13 mouse cellular contexts compared by ENCODE assay signal in genomic region chr7:4491308-4491707, GRCm38 (mm10). TPM values are rescaled to one million over a fixed set of nuclear protein-coding genes. Genes with fewer than 3 reads are reported as not detected.
DNase-seq lines count a peak whose midpoint lies in the region; ATAC-seq lines count a peak whose summit lies in the region.
"Had no signal": no experiment of that assay in that cellular context is flagged by ENCODE, and none has a peak within 500 bp of the region (broad histone marks: within the 10 kb centered on the region; RNA-seq: fewer than 3 reads in every experiment).

No protein-coding gene starts in this region.

- no peak overlapping the region for H3K9ac ChIP-seq in heart, embryonic 15.5 days
- no peak overlapping the region for H3K9ac ChIP-seq in lung, embryonic 16.5 days (ENCODE audit: low read length)
- no peak overlapping the region for H3K9ac ChIP-seq in neural tube, embryonic 15.5 days (replicated peaks)
- H3K9ac ChIP-seq: lung, embryonic 14.5 days; neural tube, embryonic 12.5 days had no signal

- WGBS in heart, embryonic 15.5 days = 56% methylated on average over 6 of the region's 6 CpGs
- 68% methylated on average over 6 of the region's 6 CpGs for WGBS in lung, embryonic 16.5 days
- 84% methylated on average over 6 of the region's 6 CpGs for WGBS in neural tube, embryonic 15.5 days

- H3K36me3 ChIP-seq in heart, embryonic 15.5 days = peaks cover 36% of the 10 kb centered on the region; the same call in 1 of the 2 replicates
- peaks cover 17% of the 10 kb centered on the region for H3K36me3 ChIP-seq in lung, embryonic 16.5 days (ENCODE audit: control insufficient read depth, insufficient read depth, low read length)
- peaks cover 54% of the 10 kb centered on the region for H3K36me3 ChIP-seq in neural tube, embryonic 15.5 days

- peak; percentile 78 for ATAC-seq in heart, embryonic 15.5 days (replicated peaks; ENCODE audit: insufficient number of reproducible peaks, insufficient read depth, low FRiP score, low read depth)
- ATAC-seq in lung, embryonic 16.5 days (ENCODE audit: low read depth) = peak; percentile 57
- no peak for ATAC-seq in neural tube, embryonic 15.5 days (ENCODE audit: low FRiP score)

- H3K4me1 ChIP-seq in heart, embryonic 15.5 days (replicated peaks) = peaks cover 25% of the 10 kb centered on the region
- 0 out of 2 replicates have a peak, but pooled peaks cover 6% of the 10 kb centered on the region for H3K4me1 ChIP-seq in lung, embryonic 16.5 days (replicated peaks; ENCODE audit: control insufficient read depth, insufficient read depth, low read length)
- peaks cover 10% of the 10 kb centered on the region; the same call in 1 of the 2 replicates for H3K4me1 ChIP-seq in neural tube, embryonic 15.5 days
- H3K4me1 ChIP-seq: neural tube, embryonic 12.5 days had no signal

- H3K4me2 ChIP-seq in heart, embryonic 15.5 days = no peak overlapping the region
- H3K4me2 ChIP-seq in lung, embryonic 16.5 days (ENCODE audit: low read depth, low read length) = no peak overlapping the region
- H3K4me2 ChIP-seq in neural tube, embryonic 15.5 days = no peak overlapping the region
- H3K4me2 ChIP-seq: lung, embryonic 14.5 days; neural tube, embryonic 12.5 days had no signal

- DNase-seq in urinary bladder, postnatal 14 days (ENCODE audit: low spot score) = peak; percentile 18
- DNase-seq in urinary bladder, adult 2 months (ENCODE audit: low spot score) = no peak
- DNase-seq in spleen, adult 18-20 months = no peak
- no peak for DNase-seq in ovary, adult 18-20 months (ENCODE audit: low spot score)
- DNase-seq: cerebellum, adult 2 months; gastrocnemius, postnatal 36 days; lung, embryonic 14.5 days; thymus, postnatal 25 days had no signal

- H3K9me3 ChIP-seq in heart, embryonic 15.5 days (replicated peaks) = no peaks in the 10 kb centered on the region
- no peaks in the 10 kb centered on the region for H3K9me3 ChIP-seq in lung, embryonic 16.5 days (ENCODE audit: control insufficient read depth, low read length)
- H3K9me3 ChIP-seq in neural tube, embryonic 15.5 days (replicated peaks) = no peaks in the 10 kb centered on the region
- H3K9me3 ChIP-seq: neural tube, embryonic 12.5 days had no signal

- H3K27ac ChIP-seq in heart, embryonic 15.5 days = peak overlapping the region; percentile 75
- no peak overlapping the region; the same call in 1 of the 2 replicates for H3K27ac ChIP-seq in lung, embryonic 16.5 days (ENCODE audit: low read length)
- H3K27ac ChIP-seq in neural tube, embryonic 15.5 days (replicated peaks) = no peak overlapping the region
- H3K27ac ChIP-seq: neural tube, embryonic 12.5 days had no signal

- no peaks in the 10 kb centered on the region for H3K27me3 ChIP-seq in heart, embryonic 15.5 days
- H3K27me3 ChIP-seq in lung, embryonic 16.5 days (ENCODE audit: control insufficient read depth, insufficient read depth, low read depth, low read length) = no peaks in the 10 kb centered on the region
- no peaks in the 10 kb centered on the region for H3K27me3 ChIP-seq in neural tube, embryonic 15.5 days (replicated peaks)
- H3K27me3 ChIP-seq: neural tube, embryonic 12.5 days had no signal

- H3K4me3 ChIP-seq in heart, embryonic 15.5 days = no peak overlapping the region
- no peak overlapping the region for H3K4me3 ChIP-seq in lung, embryonic 16.5 days (ENCODE audit: low read length)
- H3K4me3 ChIP-seq in neural tube, embryonic 15.5 days (replicated peaks) = no peak overlapping the region
- H3K4me3 ChIP-seq: erythroblast, embryonic 14.5 days; neural tube, embryonic 12.5 days had no signal

RNA-seq across cellular contexts. Expression of gene Ppp1r12c, which starts 10.2 kb away (rescaled TPM):
- polyA plus RNA-seq in urinary bladder, adult 2 months (2012; rRNA removed) = 72.0 and 159 TPM in 2 replicates
- 32.5 and 43.7 TPM in 2 replicates for polyA plus RNA-seq in heart, embryonic 15.5 days (2015; fragmentation: Nextera tagmentation; extraction: Ambion mirVana)
- polyA plus RNA-seq in lung, embryonic 16.5 days (2015; fragmentation: Nextera tagmentation; extraction: Ambion mirVana) = 20.1 and 21.0 TPM in 2 replicates
- polyA plus RNA-seq in neural tube, embryonic 15.5 days (2015; fragmentation: Nextera tagmentation; extraction: Ambion mirVana) = 38.8 and 44.6 TPM in 2 replicates

RNA-seq across cellular contexts. Expression of gene Tnnt1, which starts 24.9 kb away (rescaled TPM):
- 7.5 and 8.8 TPM in 2 replicates for polyA plus RNA-seq in urinary bladder, adult 2 months (2012; rRNA removed)
- 255 and 278 TPM in 2 replicates for polyA plus RNA-seq in heart, embryonic 15.5 days (2015; fragmentation: Nextera tagmentation; extraction: Ambion mirVana)
- 28.6 and 34.6 TPM in 2 replicates for polyA plus RNA-seq in lung, embryonic 16.5 days (2015; fragmentation: Nextera tagmentation; extraction: Ambion mirVana)
- 22.8 and 29.5 TPM in 2 replicates for polyA plus RNA-seq in neural tube, embryonic 15.5 days (2015; fragmentation: Nextera tagmentation; extraction: Ambion mirVana)

RNA-seq across cellular contexts. Expression of gene Eps8l1, which starts 30.8 kb away (rescaled TPM):
- 19.2 and 21.2 TPM in 2 replicates for polyA plus RNA-seq in urinary bladder, adult 2 months (2012; rRNA removed)
- polyA plus RNA-seq in heart, embryonic 15.5 days (2015; fragmentation: Nextera tagmentation; extraction: Ambion mirVana) = 4.8 TPM in 2 replicates
- polyA plus RNA-seq in lung, embryonic 16.5 days (2015; fragmentation: Nextera tagmentation; extraction: Ambion mirVana) = 21.3 and 23.6 TPM in 2 replicates
- 13.1 and 14.1 TPM in 2 replicates for polyA plus RNA-seq in neural tube, embryonic 15.5 days (2015; fragmentation: Nextera tagmentation; extraction: Ambion mirVana)
- polyA plus RNA-seq: erythroblast, embryonic 14.5 days had no signal

RNA-seq across cellular contexts. Expression of gene Tnni3, which starts 32.7 kb away (rescaled TPM):
- 5.1 and 5.5 TPM in 2 replicates for polyA plus RNA-seq in urinary bladder, adult 2 months (2012; rRNA removed)
- 2,753 and 3,427 TPM in 2 replicates for polyA plus RNA-seq in heart, embryonic 15.5 days (2015; fragmentation: Nextera tagmentation; extraction: Ambion mirVana)
- polyA plus RNA-seq in lung, embryonic 16.5 days (2015; fragmentation: Nextera tagmentation; extraction: Ambion mirVana) = 77.2 and 102 TPM in 2 replicates
- polyA plus RNA-seq in neural tube, embryonic 15.5 days (2015; fragmentation: Nextera tagmentation; extraction: Ambion mirVana) = 1.8 and 2.4 TPM in 2 replicates
- polyA plus RNA-seq: erythroblast, embryonic 14.5 days had no signal

RNA-seq across cellular contexts. Expression of gene Dnaaf3, which starts 40.9 kb away (rescaled TPM):
- 3.5 and 4.0 TPM in 2 replicates for polyA plus RNA-seq in urinary bladder, adult 2 months (2012; rRNA removed)
- 0.96 and 1.2 TPM in 2 replicates for polyA plus RNA-seq in heart, embryonic 15.5 days (2015; fragmentation: Nextera tagmentation; extraction: Ambion mirVana)
- 4.7 TPM in 2 replicates for polyA plus RNA-seq in lung, embryonic 16.5 days (2015; fragmentation: Nextera tagmentation; extraction: Ambion mirVana)
- 1.8 and 2.1 TPM in 2 replicates for polyA plus RNA-seq in neural tube, embryonic 15.5 days (2015; fragmentation: Nextera tagmentation; extraction: Ambion mirVana)
